Mouse (Mus musculus) bone marrow macrophage, adult 2 months (primary cell): Measurements from ENCODE around the gene Mrpl35.

ENCODE experiments used
- CTCF ChIP-seq: IDR thresholded peaks from 2 replicates; pipeline ENCODE4 v1.5.1; 2012; ENCODE audit warnings: low read depth, mild to moderate bottlenecking, low read length, moderate library complexity
- POLR2A ChIP-seq: IDR thresholded peaks from 2 replicates; pipeline ENCODE4 v1.6.1; 2012; ENCODE audit warnings: mild to moderate bottlenecking, low read depth, low read length, borderline replicate concordance

DNA sequence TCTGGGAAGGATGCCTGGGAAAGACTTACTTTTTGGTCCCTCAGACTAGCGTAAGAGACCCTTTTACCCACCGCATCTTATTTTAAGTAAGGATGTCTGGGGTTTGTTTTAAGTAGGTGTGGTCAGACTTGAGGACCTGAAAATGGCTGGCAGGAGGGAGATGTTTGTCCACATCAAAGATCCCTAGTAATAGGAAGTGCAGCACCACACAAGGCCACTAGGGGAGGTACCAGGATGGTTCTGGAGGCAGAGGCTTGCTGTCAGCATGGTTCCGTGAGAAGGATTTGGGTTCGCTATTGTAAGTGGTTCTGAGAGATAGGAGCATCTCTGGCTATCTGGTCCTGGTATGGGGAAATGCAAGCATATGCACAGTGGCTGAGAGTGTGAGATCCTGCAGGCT, 55.9 kb downstream of the Mrpl35 start:
- TF ChIP-seq CTCF (no peak), POLR2A (no peak)
